Mouse (Mus musculus): ENCODE measurements around the gene Jagn1. TPM values are rescaled to one million over a fixed set of nuclear protein-coding genes. Genes with fewer than 3 reads are reported as not detected.
A peak's percentile ranks its signal among the peaks of the same experiment; 100 is the strongest.

The Jagn1 gene
- polyA plus RNA-seq, 1 experiment from 2014 or later: 111 TPM

GRCm38 (mm10) chr6:113438721-113439430 is 3.5 kb upstream of the Jagn1 start:
- ATAC-seq (replicated peaks; ENCODE audit: low FRiP score, low read depth) (no peak), DNase-seq (ENCODE audit: low spot score) (no peak)
- TF ChIP-seq CTCF (IDR thresholded peaks at IDR 0.05; ENCODE audit: low read depth): no peak
- Histone ChIP-seq H3K4me3 (replicated peaks; ENCODE audit: low read depth, low read length) (no peak overlapping the region), H3K9ac (ENCODE audit: low read depth, low read length) (no peak overlapping the region), H3K4me2 (ENCODE audit: low read length) (no peak overlapping the region), H3K27me3 (ENCODE audit: insufficient read depth, low read length) (no peaks in the 10 kb centered on the region), H3K4me1 (replicated peaks; ENCODE audit: insufficient read depth, low read length) (no peaks in the 10 kb centered on the region), H3K27ac (no peak overlapping the region), H3K36me3 (ENCODE audit: insufficient read depth, low read length) (no peaks in the 10 kb centered on the region), H3K9me3 (replicated peaks; ENCODE audit: low read length) (no peaks in the 10 kb centered on the region)
- 52% methylated on average over 12 of the region's 12 CpGs for WGBS

GRCm38 (mm10) chr6:113440686-113441085 is 1.7 kb upstream of the Jagn1 start:
- Histone ChIP-seq H3K36me3 (ENCODE audit: insufficient read depth, low read length) (no peaks in the 10 kb centered on the region), H3K4me1 (replicated peaks; ENCODE audit: insufficient read depth, low read length) (no peaks in the 10 kb centered on the region), H3K4me2 (ENCODE audit: low read length) (no peak overlapping the region), H3K9me3 (replicated peaks; ENCODE audit: low read length) (no peaks in the 10 kb centered on the region), H3K27ac (no peak overlapping the region), H3K9ac (ENCODE audit: low read depth, low read length) (no peak overlapping the region), H3K27me3 (ENCODE audit: insufficient read depth, low read length) (no peaks in the 10 kb centered on the region), H3K4me3 (replicated peaks; ENCODE audit: low read depth, low read length) (no peak overlapping the region)
- no peak for TF ChIP-seq CTCF (IDR thresholded peaks at IDR 0.05; ENCODE audit: low read depth)
- 86% methylated on average over 3 of the region's 3 CpGs for WGBS
- ATAC-seq (replicated peaks; ENCODE audit: low FRiP score, low read depth) (no peak), DNase-seq (ENCODE audit: low spot score) (no peak)

DNA sequence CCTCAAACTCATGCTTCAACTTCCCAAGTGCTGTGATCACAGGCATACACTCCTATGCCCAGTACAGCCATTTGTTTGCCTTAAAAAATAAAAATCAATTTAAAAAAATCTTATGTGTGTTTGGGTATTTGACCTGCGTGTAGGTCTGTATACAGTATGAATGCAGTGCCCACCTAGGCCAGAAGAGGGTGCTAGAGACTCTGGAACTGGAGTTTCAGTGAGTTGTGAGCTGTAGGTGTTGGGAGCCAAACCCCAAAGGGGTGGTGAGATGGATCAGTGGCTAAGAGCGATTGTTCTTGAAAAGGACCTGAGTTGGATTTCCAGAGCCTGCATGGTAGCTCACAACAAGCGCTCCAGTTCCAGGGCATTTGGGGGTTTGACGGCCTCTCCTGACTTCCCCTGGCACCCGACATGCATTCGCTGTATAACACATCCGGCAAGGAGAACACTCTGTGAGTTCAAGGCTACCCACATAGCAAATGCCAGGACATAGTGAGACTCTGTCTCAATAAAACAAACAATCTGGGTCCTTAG is 1.2 kb upstream of the Jagn1 start:
- H3K27me3 ChIP-seq (ENCODE audit: insufficient read depth, low read length): no peaks in the 10 kb centered on the region
- H3K9me3 ChIP-seq (replicated peaks; ENCODE audit: low read length): no peaks in the 10 kb centered on the region
- H3K9ac ChIP-seq (ENCODE audit: low read depth, low read length): no peak overlapping the region
- WGBS: 57% methylated on average over 7 of the region's 7 CpGs
- no peak for ATAC-seq (replicated peaks; ENCODE audit: low FRiP score, low read depth)
- H3K4me2 ChIP-seq (ENCODE audit: low read length): no peak overlapping the region
- no peaks in the 10 kb centered on the region for H3K4me1 ChIP-seq (replicated peaks; ENCODE audit: insufficient read depth, low read length)
- DNase-seq (ENCODE audit: low spot score): peak; percentile 83
- H3K36me3 ChIP-seq (ENCODE audit: insufficient read depth, low read length): no peaks in the 10 kb centered on the region
- peak; percentile 94 for TF ChIP-seq CTCF (IDR thresholded peaks at IDR 0.05; ENCODE audit: low read depth)
- no peak overlapping the region for H3K27ac ChIP-seq
- H3K4me3 ChIP-seq (replicated peaks; ENCODE audit: low read depth, low read length): no peak overlapping the region

- Histone ChIP-seq H3K9ac (ENCODE audit: low read depth, low read length) (peak overlapping the region; percentile 96), H3K27ac (peak overlapping the region; percentile 85), H3K4me3 (replicated peaks; ENCODE audit: low read depth, low read length) (peak overlapping the region; percentile 94), H3K4me1 (replicated peaks; ENCODE audit: insufficient read depth, low read length) (no peaks in the 10 kb centered on the region), H3K36me3 (ENCODE audit: insufficient read depth, low read length) (peaks cover 5% of the 10 kb centered on the region; the same call in 1 of the 2 replicates), H3K9me3 (replicated peaks; ENCODE audit: low read length) (no peaks in the 10 kb centered on the region), H3K27me3 (ENCODE audit: insufficient read depth, low read length) (no peaks in the 10 kb centered on the region), H3K4me2 (ENCODE audit: low read length) (peak overlapping the region; percentile 82)
- no peak for TF ChIP-seq CTCF (IDR thresholded peaks at IDR 0.05; ENCODE audit: low read depth)
- 39% methylated on average over 9 of the region's 9 CpGs for WGBS
- DNase-seq (ENCODE audit: low spot score) (no peak), ATAC-seq (replicated peaks; ENCODE audit: low FRiP score, low read depth) (no peak)
Observed at GRCm38 (mm10) chr6:113442087-113442441, 305 bp upstream of the Jagn1 start.

GRCm38 (mm10) chr6:113443091-113443490 is 722 bp downstream of the Jagn1 start:
- TF ChIP-seq CTCF (IDR thresholded peaks at IDR 0.05; ENCODE audit: low read depth): peak; percentile 51
- no peaks in the 10 kb centered on the region for H3K27me3 ChIP-seq (ENCODE audit: insufficient read depth, low read length)
- no peaks in the 10 kb centered on the region for H3K9me3 ChIP-seq (replicated peaks; ENCODE audit: low read length)
- peak overlapping the region; percentile 82 for H3K4me2 ChIP-seq (ENCODE audit: low read length)
- H3K36me3 ChIP-seq (ENCODE audit: insufficient read depth, low read length): peaks cover 15% of the 10 kb centered on the region
- peak overlapping the region; percentile 85 for H3K27ac ChIP-seq
- H3K9ac ChIP-seq (ENCODE audit: low read depth, low read length): peak overlapping the region; percentile 96
- no peaks in the 10 kb centered on the region for H3K4me1 ChIP-seq (replicated peaks; ENCODE audit: insufficient read depth, low read length)
- DNase-seq (ENCODE audit: low spot score) (no peak), ATAC-seq (replicated peaks; ENCODE audit: low FRiP score, low read depth) (no peak)
- H3K4me3 ChIP-seq (replicated peaks; ENCODE audit: low read depth, low read length): peak overlapping the region; percentile 94
- WGBS: 45% methylated on average over 12 of the region's 12 CpGs

DNA sequence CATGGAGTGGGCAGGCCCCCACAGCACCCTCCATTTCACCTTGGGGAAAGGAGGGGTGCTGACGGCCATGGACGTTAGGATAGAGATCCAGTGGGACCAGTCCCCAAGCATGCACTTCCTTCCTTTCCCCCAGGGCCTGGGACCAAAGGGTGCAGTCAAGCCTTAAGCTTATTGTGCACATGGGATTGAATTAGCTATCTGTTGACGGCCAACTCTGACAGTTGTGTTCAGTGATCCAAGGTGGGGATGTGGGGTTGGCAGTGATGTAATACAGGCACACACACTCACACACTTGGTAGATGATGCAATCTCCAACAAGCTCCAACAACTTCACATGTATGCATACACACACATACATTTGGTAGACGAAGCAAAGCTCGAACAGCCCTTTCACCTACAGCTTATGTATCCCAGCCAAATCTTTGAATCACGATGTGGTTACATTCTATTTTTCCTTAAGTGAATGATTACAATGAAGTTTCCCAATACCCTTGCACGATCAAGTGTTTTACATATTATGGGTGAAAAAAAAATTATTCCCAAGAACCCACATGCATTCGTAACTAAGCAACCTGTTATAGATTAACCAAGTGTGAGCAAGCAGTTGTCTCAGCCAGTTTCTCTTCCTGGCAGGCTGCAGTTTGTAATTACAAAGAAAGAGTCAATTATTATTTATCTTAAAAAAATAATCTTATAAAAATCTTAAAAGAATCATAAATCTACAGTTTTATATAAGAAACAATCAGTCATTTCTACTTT is 2.0 kb downstream of the Jagn1 start:
- Histone ChIP-seq H3K4me3 (replicated peaks; ENCODE audit: low read depth, low read length) (no peak overlapping the region), H3K9ac (ENCODE audit: low read depth, low read length) (no peak overlapping the region), H3K36me3 (ENCODE audit: insufficient read depth, low read length) (peaks cover 19% of the 10 kb centered on the region), H3K9me3 (replicated peaks; ENCODE audit: low read length) (no peaks in the 10 kb centered on the region), H3K27ac (peak overlapping the region; percentile 73), H3K4me1 (replicated peaks; ENCODE audit: insufficient read depth, low read length) (no peaks in the 10 kb centered on the region), H3K4me2 (ENCODE audit: low read length) (no peak overlapping the region), H3K27me3 (ENCODE audit: insufficient read depth, low read length) (no peaks in the 10 kb centered on the region)
- DNase-seq (ENCODE audit: low spot score) (no peak), ATAC-seq (replicated peaks; ENCODE audit: low FRiP score, low read depth) (peak; percentile 35; the same call in 1 of the 2 replicates)
- WGBS: 62% methylated on average over 6 of the region's 8 CpGs
- no peak for TF ChIP-seq CTCF (IDR thresholded peaks at IDR 0.05; ENCODE audit: low read depth)

Data from kidney, postnatal 0 days (tissue).